Mouse (Mus musculus): Measurements from ENCODE around the gene Dlk1. TPM values are rescaled to one million over a fixed set of nuclear protein-coding genes. Genes with fewer than 3 reads are reported as not detected.
A peak's percentile ranks its signal among the peaks of the same experiment; 100 is the strongest.

The Dlk1 gene
- total RNA-seq, 2 experiments from 2014 or later = 4.8 to 5.0 TPM

GRCm38 (mm10) chr12:109423716-109424429 is 28.8 kb upstream of the Dlk1 start:
- H3K27ac ChIP-seq = no peak overlapping the region
- no peak overlapping the region for H3K4me3 ChIP-seq
- TF ChIP-seq CTCF (conservative IDR thresholded peaks at IDR 0.05) = no peak
- DNase-seq (ENCODE audit: low spot score in 2 of 2) = no peak

- no peak overlapping the region for H3K27ac ChIP-seq
- no peak overlapping the region for H3K4me3 ChIP-seq
- DNase-seq (ENCODE audit: low spot score in 2 of 2) = peak in 1 of 2 experiments; percentile 42
- TF ChIP-seq CTCF (conservative IDR thresholded peaks at IDR 0.05) = no peak
Observed at GRCm38 (mm10) chr12:109424753-109425332, 27.8 kb upstream of the Dlk1 start.

- no peak for DNase-seq (ENCODE audit: low spot score in 2 of 2)
- Histone ChIP-seq H3K27ac (no peak overlapping the region), H3K4me3 (no peak overlapping the region)
- TF ChIP-seq CTCF (conservative IDR thresholded peaks at IDR 0.05) = no peak
Observed at GRCm38 (mm10) chr12:109425982-109426381, 26.6 kb upstream of the Dlk1 start.

GRCm38 (mm10) chr12:109432475-109433130 is 20.0 kb upstream of the Dlk1 start:
- Histone ChIP-seq H3K4me3 (no peak overlapping the region), H3K27ac (no peak overlapping the region)
- TF ChIP-seq CTCF (conservative IDR thresholded peaks at IDR 0.05) = no peak
- DNase-seq (ENCODE audit: low spot score in 2 of 2) = no peak

GRCm38 (mm10) chr12:109436367-109436807 is 16.2 kb upstream of the Dlk1 start:
- Histone ChIP-seq H3K27ac (no peak overlapping the region), H3K4me3 (no peak overlapping the region)
- no peak for DNase-seq (ENCODE audit: low spot score in 2 of 2)
- TF ChIP-seq CTCF (conservative IDR thresholded peaks at IDR 0.05) = peak; percentile 53

GRCm38 (mm10) chr12:109436852-109437251 is 15.8 kb upstream of the Dlk1 start:
- no peak for DNase-seq (ENCODE audit: low spot score in 2 of 2)
- no peak overlapping the region for H3K27ac ChIP-seq
- no peak for TF ChIP-seq CTCF (conservative IDR thresholded peaks at IDR 0.05)
- no peak overlapping the region for H3K4me3 ChIP-seq

- Histone ChIP-seq H3K4me3 (peak overlapping the region; percentile 22; the same call in 1 of the 2 replicates), H3K27ac (no peak overlapping the region)
- TF ChIP-seq CTCF (conservative IDR thresholded peaks at IDR 0.05) = peak; percentile 96
- DNase-seq (ENCODE audit: low spot score in 2 of 2) = peak; percentile 69 to 86
Observed at GRCm38 (mm10) chr12:109437559-109438350, 14.9 kb upstream of the Dlk1 start.

- no peak overlapping the region for H3K4me3 ChIP-seq
- H3K27ac ChIP-seq = no peak overlapping the region
- DNase-seq (ENCODE audit: low spot score in 2 of 2) = no peak
- no peak for TF ChIP-seq CTCF (conservative IDR thresholded peaks at IDR 0.05)
Observed at GRCm38 (mm10) chr12:109438383-109438782, 14.2 kb upstream of the Dlk1 start.

- TF ChIP-seq CTCF (conservative IDR thresholded peaks at IDR 0.05) = no peak
- no peak overlapping the region for H3K4me3 ChIP-seq
- DNase-seq (ENCODE audit: low spot score in 2 of 2) = no peak
- no peak overlapping the region for H3K27ac ChIP-seq
Observed at GRCm38 (mm10) chr12:109439974-109440373, 12.6 kb upstream of the Dlk1 start.

GRCm38 (mm10) chr12:109441366-109441765 is 11.3 kb upstream of the Dlk1 start:
- peak in 1 of 2 experiments; percentile 27 for DNase-seq (ENCODE audit: low spot score in 2 of 2)
- H3K4me3 ChIP-seq = no peak overlapping the region
- TF ChIP-seq CTCF (conservative IDR thresholded peaks at IDR 0.05) = no peak
- no peak overlapping the region for H3K27ac ChIP-seq

GRCm38 (mm10) chr12:109442115-109442514 is 10.5 kb upstream of the Dlk1 start:
- no peak for TF ChIP-seq CTCF (conservative IDR thresholded peaks at IDR 0.05)
- Histone ChIP-seq H3K27ac (no peak overlapping the region), H3K4me3 (no peak overlapping the region)
- DNase-seq (ENCODE audit: low spot score in 2 of 2) = no peak

GRCm38 (mm10) chr12:109443276-109443675 is 9.3 kb upstream of the Dlk1 start:
- DNase-seq (ENCODE audit: low spot score in 2 of 2) = peak; percentile 63
- H3K4me3 ChIP-seq = no peak overlapping the region
- TF ChIP-seq CTCF (conservative IDR thresholded peaks at IDR 0.05) = no peak
- no peak overlapping the region for H3K27ac ChIP-seq

GRCm38 (mm10) chr12:109444999-109445398 is 7.6 kb upstream of the Dlk1 start:
- no peak overlapping the region for H3K4me3 ChIP-seq
- no peak for DNase-seq (ENCODE audit: low spot score in 2 of 2)
- no peak for TF ChIP-seq CTCF (conservative IDR thresholded peaks at IDR 0.05)
- no peak overlapping the region for H3K27ac ChIP-seq
